In the genomic region with DNA sequence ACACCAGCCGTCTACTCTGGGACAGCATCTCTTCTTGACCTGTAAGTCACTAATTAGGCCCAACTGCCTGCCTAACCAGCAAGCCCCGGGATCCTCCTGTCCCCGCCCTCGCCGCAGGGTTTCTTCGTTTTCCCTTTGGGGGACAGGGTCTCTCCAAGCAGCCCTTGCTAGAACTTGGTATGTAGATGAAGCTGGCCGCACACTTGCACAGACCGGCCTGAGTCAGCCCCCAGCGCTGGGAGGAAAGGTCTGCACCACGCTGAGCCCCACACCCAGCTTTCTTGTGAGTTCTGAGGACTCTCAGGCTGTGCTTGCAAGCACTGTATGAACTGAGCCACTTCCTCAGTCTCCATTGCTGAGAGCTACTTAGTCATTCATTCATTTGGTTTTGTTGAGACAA, we compare ENCODE assay signal across 23 mouse cellular contexts. TPM values are rescaled to one million over a fixed set of nuclear protein-coding genes. Genes with fewer than 3 reads are reported as not detected.
DNase-seq lines count a peak whose midpoint lies in the region; ATAC-seq and TF ChIP-seq lines count a peak whose summit lies in the region.
"Had no signal": no experiment of that assay in that cellular context is flagged by ENCODE, and none has a peak within 500 bp of the region (broad histone marks: within the 10 kb centered on the region; RNA-seq: fewer than 3 reads in every experiment).

No protein-coding gene starts in this region.

- DNase-seq in R1 (ENCODE audit: low read depth, low spot score), result peak; percentile 62
- DNase-seq in hindbrain, embryonic 10.5 days (ENCODE audit: low spot score), result no peak
- DNase-seq: adrenal gland, adult 8-10 months; adrenal gland, postnatal 36 days; cerebellum, adult 2 months; cerebellum, postnatal 10 days; gastrocnemius, postnatal 36 days; heart, adult 11 months; heart, postnatal 36 days had no signal

- no peaks in the 10 kb centered on the region for H3K9me3 ChIP-seq in intestine, postnatal 0 days (ENCODE audit: control insufficient read depth)
- H3K9me3 ChIP-seq in intestine, embryonic 15.5 days, result no peaks in the 10 kb centered on the region
- no peaks in the 10 kb centered on the region for H3K9me3 ChIP-seq in midbrain, embryonic 13.5 days
- no peaks in the 10 kb centered on the region for H3K9me3 ChIP-seq in midbrain, embryonic 15.5 days
- H3K9me3 ChIP-seq in hindbrain, embryonic 10.5 days, result no peaks in the 10 kb centered on the region
- H3K9me3 ChIP-seq: embryonic facial prominence, embryonic 10.5 days; heart, embryonic 13.5 days; hindbrain, embryonic 12.5 days had no signal

- H3K4me3 ChIP-seq in intestine, postnatal 0 days (ENCODE audit: low read depth, low read length), result no peak overlapping the region
- H3K4me3 ChIP-seq in intestine, embryonic 15.5 days (replicated peaks), result no peak overlapping the region
- no peak overlapping the region for H3K4me3 ChIP-seq in midbrain, embryonic 13.5 days (replicated peaks)
- H3K4me3 ChIP-seq in midbrain, embryonic 15.5 days, result no peak overlapping the region
- no peak overlapping the region for H3K4me3 ChIP-seq in hindbrain, embryonic 10.5 days
- H3K4me3 ChIP-seq: heart, embryonic 13.5 days had no signal

- no peak overlapping the region for H3K9ac ChIP-seq in intestine, postnatal 0 days (ENCODE audit: low read depth, low read length)
- no peak overlapping the region for H3K9ac ChIP-seq in intestine, embryonic 15.5 days
- no peak overlapping the region for H3K9ac ChIP-seq in midbrain, embryonic 13.5 days (replicated peaks)
- H3K9ac ChIP-seq in midbrain, embryonic 15.5 days, result no peak overlapping the region
- H3K9ac ChIP-seq: hindbrain, embryonic 12.5 days had no signal

- H3K4me1 ChIP-seq in intestine, postnatal 0 days (replicated peaks; ENCODE audit: control insufficient read depth, insufficient read depth, low read length), result peaks cover 9% of the 10 kb centered on the region
- peaks cover 33% of the 10 kb centered on the region for H3K4me1 ChIP-seq in intestine, embryonic 15.5 days (replicated peaks)
- H3K4me1 ChIP-seq in midbrain, embryonic 13.5 days (replicated peaks), result peaks cover 17% of the 10 kb centered on the region
- peaks cover 18% of the 10 kb centered on the region for H3K4me1 ChIP-seq in midbrain, embryonic 15.5 days
- peaks cover 21% of the 10 kb centered on the region for H3K4me1 ChIP-seq in hindbrain, embryonic 10.5 days (replicated peaks)

- no peak overlapping the region for H3K27ac ChIP-seq in intestine, postnatal 0 days (ENCODE audit: low read depth, low read length)
- H3K27ac ChIP-seq in intestine, embryonic 15.5 days, result no peak overlapping the region
- no peak overlapping the region for H3K27ac ChIP-seq in midbrain, embryonic 13.5 days
- H3K27ac ChIP-seq in midbrain, embryonic 15.5 days, result no peak overlapping the region
- no peak overlapping the region for H3K27ac ChIP-seq in hindbrain, embryonic 10.5 days
- H3K27ac ChIP-seq: embryonic facial prominence, embryonic 10.5 days; heart, embryonic 13.5 days; hindbrain, embryonic 12.5 days had no signal

- no peak for TF ChIP-seq CTCF in intestine, postnatal 0 days (IDR thresholded peaks at IDR 0.05; ENCODE audit: low read depth)

- WGBS in intestine, postnatal 0 days, result 85% methylated on average over 10 of the region's 10 CpGs
- 93% methylated on average over 10 of the region's 10 CpGs for WGBS in intestine, embryonic 15.5 days
- 93% methylated on average over 10 of the region's 10 CpGs for WGBS in midbrain, embryonic 13.5 days
- 87% methylated on average over 10 of the region's 10 CpGs for WGBS in midbrain, embryonic 15.5 days
- 95% methylated on average over 10 of the region's 10 CpGs for whole genome bisulfite sequencing in hindbrain, embryonic 10.5 days

- peaks cover 19% of the 10 kb centered on the region; the same call in 1 of the 2 replicates for H3K36me3 ChIP-seq in intestine, postnatal 0 days (ENCODE audit: control insufficient read depth, insufficient read depth)
- peaks cover 13% of the 10 kb centered on the region; the same call in 1 of the 2 replicates for H3K36me3 ChIP-seq in intestine, embryonic 15.5 days
- peaks cover 43% of the 10 kb centered on the region for H3K36me3 ChIP-seq in midbrain, embryonic 13.5 days
- H3K36me3 ChIP-seq in midbrain, embryonic 15.5 days (replicated peaks), result peaks cover 3% of the 10 kb centered on the region; the same call in 1 of the 2 replicates
- H3K36me3 ChIP-seq in hindbrain, embryonic 10.5 days, result peaks cover 44% of the 10 kb centered on the region

- H3K27me3 ChIP-seq in intestine, postnatal 0 days (replicated peaks; ENCODE audit: control insufficient read depth, insufficient read depth, low read length), result no peaks in the 10 kb centered on the region
- no peaks in the 10 kb centered on the region for H3K27me3 ChIP-seq in intestine, embryonic 15.5 days (replicated peaks)
- no peaks in the 10 kb centered on the region for H3K27me3 ChIP-seq in midbrain, embryonic 13.5 days
- H3K27me3 ChIP-seq in midbrain, embryonic 15.5 days (replicated peaks), result no peaks in the 10 kb centered on the region
- H3K27me3 ChIP-seq in hindbrain, embryonic 10.5 days (ENCODE audit: insufficient read depth, poor library complexity, severe bottlenecking), result no peaks in the 10 kb centered on the region
- H3K27me3 ChIP-seq: hindbrain, embryonic 12.5 days had no signal

- no peak for ATAC-seq in intestine, postnatal 0 days
- ATAC-seq in intestine, embryonic 15.5 days, result no peak
- no peak for ATAC-seq in midbrain, embryonic 13.5 days
- no peak for ATAC-seq in midbrain, embryonic 15.5 days (replicated peaks)
- no peak for ATAC-seq in megakaryocyte, adult 5-6 weeks (ENCODE audit: poor library complexity, severe bottlenecking)
- ATAC-seq: hindbrain, embryonic 16.5 days; inflammation-experienced regulatory T-cells, adult 6 months had no signal

- peak overlapping the region; percentile 62; the same call in 1 of the 2 replicates for H3K4me2 ChIP-seq in intestine, postnatal 0 days (replicated peaks; ENCODE audit: low read depth)
- H3K4me2 ChIP-seq in intestine, embryonic 15.5 days (replicated peaks), result no peak overlapping the region
- peak overlapping the region; percentile 6; the same call in 1 of the 2 replicates for H3K4me2 ChIP-seq in midbrain, embryonic 13.5 days (replicated peaks)
- H3K4me2 ChIP-seq in midbrain, embryonic 15.5 days, result no peak overlapping the region

RNA-seq across cellular contexts. Expression of a gene that starts 1.7 kb away (rescaled TPM):
- polyA plus RNA-seq in intestine, postnatal 0 days (2015; fragmentation: Nextera tagmentation; extraction: Ambion mirVana), result not detected in 2 replicates
- polyA plus RNA-seq in intestine, embryonic 15.5 days (2015; fragmentation: Nextera tagmentation; extraction: Ambion mirVana), result 0.29 TPM in 1 of 2 replicates, not detected in the other
- not detected in 2 replicates for polyA plus RNA-seq in midbrain, embryonic 13.5 days (2015; fragmentation: Nextera tagmentation; extraction: Ambion mirVana)
- polyA plus RNA-seq in midbrain, embryonic 15.5 days (2015; fragmentation: Nextera tagmentation; extraction: Ambion mirVana), result not detected in 2 replicates
- not detected in 2 replicates for total RNA-seq in megakaryocyte, adult 5-6 weeks (2015)
- total RNA-seq in megakaryocyte, adult 5-6 weeks (2017), result 0.18 TPM in 1 of 2 replicates, not detected in the other
- not detected in 2 replicates for polyA plus RNA-seq in hindbrain, embryonic 10.5 days (2016; fragmentation: Nextera tagmentation; extraction: Ambion mirVana)
- total RNA-seq: adrenal gland, adult 8-10 months; adrenal gland, postnatal 36 days; gastrocnemius, adult 8-10 months; gastrocnemius, postnatal 36 days; heart, postnatal 36 days; MEL had no signal
- polyA plus RNA-seq: cerebellum, adult 2 months; embryonic facial prominence, embryonic 10.5 days; embryonic facial prominence, embryonic 14.5 days; heart, embryonic 13.5 days; heart, postnatal 0 days; hindbrain, embryonic 12.5 days; hindbrain, embryonic 16.5 days; inflammation-experienced regulatory T-cells, adult 6 months had no signal

RNA-seq across cellular contexts. Expression of a gene that starts 2.2 kb away (rescaled TPM):
- 33.9 and 34.4 TPM in 2 replicates for polyA plus RNA-seq in intestine, postnatal 0 days (2015; fragmentation: Nextera tagmentation; extraction: Ambion mirVana)
- 80.0 and 80.2 TPM in 2 replicates for polyA plus RNA-seq in intestine, embryonic 15.5 days (2015; fragmentation: Nextera tagmentation; extraction: Ambion mirVana)
- 78.6 and 81.9 TPM in 2 replicates for polyA plus RNA-seq in midbrain, embryonic 13.5 days (2015; fragmentation: Nextera tagmentation; extraction: Ambion mirVana)
- 74.0 and 78.2 TPM in 2 replicates for polyA plus RNA-seq in midbrain, embryonic 15.5 days (2015; fragmentation: Nextera tagmentation; extraction: Ambion mirVana)
- 17.6 and 18.3 TPM in 2 replicates for total RNA-seq in megakaryocyte, adult 5-6 weeks (2015)
- total RNA-seq in megakaryocyte, adult 5-6 weeks (2017), result 15.2 and 15.6 TPM in 2 replicates
- 97.5 and 97.7 TPM in 2 replicates for polyA plus RNA-seq in hindbrain, embryonic 10.5 days (2016; fragmentation: Nextera tagmentation; extraction: Ambion mirVana)

RNA-seq across cellular contexts. Expression of a gene that starts 4.8 kb away (rescaled TPM):
- polyA plus RNA-seq in intestine, postnatal 0 days (2015; fragmentation: Nextera tagmentation; extraction: Ambion mirVana), result 197 and 218 TPM in 2 replicates
- polyA plus RNA-seq in intestine, embryonic 15.5 days (2015; fragmentation: Nextera tagmentation; extraction: Ambion mirVana), result 57.7 and 68.4 TPM in 2 replicates
- polyA plus RNA-seq in midbrain, embryonic 13.5 days (2015; fragmentation: Nextera tagmentation; extraction: Ambion mirVana), result 0.19 and 0.35 TPM in 2 replicates
- 0.14 and 0.30 TPM in 2 replicates for polyA plus RNA-seq in midbrain, embryonic 15.5 days (2015; fragmentation: Nextera tagmentation; extraction: Ambion mirVana)
- not detected in 2 replicates for total RNA-seq in megakaryocyte, adult 5-6 weeks (2015)
- not detected in 2 replicates for total RNA-seq in megakaryocyte, adult 5-6 weeks (2017)
- 1.5 and 1.8 TPM in 2 replicates for polyA plus RNA-seq in hindbrain, embryonic 10.5 days (2016; fragmentation: Nextera tagmentation; extraction: Ambion mirVana)
- total RNA-seq: heart, postnatal 36 days had no signal

RNA-seq across cellular contexts. Expression of a gene that starts 33.2 kb away (rescaled TPM):
- polyA plus RNA-seq in intestine, postnatal 0 days (2015; fragmentation: Nextera tagmentation; extraction: Ambion mirVana), result 23.1 and 25.5 TPM in 2 replicates
- polyA plus RNA-seq in intestine, embryonic 15.5 days (2015; fragmentation: Nextera tagmentation; extraction: Ambion mirVana), result 17.6 and 20.7 TPM in 2 replicates
- polyA plus RNA-seq in midbrain, embryonic 13.5 days (2015; fragmentation: Nextera tagmentation; extraction: Ambion mirVana), result 15.4 TPM in 2 replicates
- polyA plus RNA-seq in midbrain, embryonic 15.5 days (2015; fragmentation: Nextera tagmentation; extraction: Ambion mirVana), result 18.2 and 18.8 TPM in 2 replicates
- total RNA-seq in megakaryocyte, adult 5-6 weeks (2015), result 9.7 and 10.1 TPM in 2 replicates
- 18.2 and 20.9 TPM in 2 replicates for total RNA-seq in megakaryocyte, adult 5-6 weeks (2017)
- polyA plus RNA-seq in hindbrain, embryonic 10.5 days (2016; fragmentation: Nextera tagmentation; extraction: Ambion mirVana), result 9.9 and 10.1 TPM in 2 replicates

RNA-seq across cellular contexts. Expression of a gene that starts 49.1 kb away (rescaled TPM):
- polyA plus RNA-seq in intestine, postnatal 0 days (2015; fragmentation: Nextera tagmentation; extraction: Ambion mirVana), result 9.9 and 12.7 TPM in 2 replicates
- 22.2 and 25.4 TPM in 2 replicates for polyA plus RNA-seq in intestine, embryonic 15.5 days (2015; fragmentation: Nextera tagmentation; extraction: Ambion mirVana)
- polyA plus RNA-seq in midbrain, embryonic 13.5 days (2015; fragmentation: Nextera tagmentation; extraction: Ambion mirVana), result 24.0 and 28.9 TPM in 2 replicates
- polyA plus RNA-seq in midbrain, embryonic 15.5 days (2015; fragmentation: Nextera tagmentation; extraction: Ambion mirVana), result 32.8 and 34.3 TPM in 2 replicates
- 25.5 and 41.7 TPM in 2 replicates for total RNA-seq in megakaryocyte, adult 5-6 weeks (2015)
- total RNA-seq in megakaryocyte, adult 5-6 weeks (2017), result 15.9 and 31.2 TPM in 2 replicates
- 34.8 and 39.0 TPM in 2 replicates for polyA plus RNA-seq in hindbrain, embryonic 10.5 days (2016; fragmentation: Nextera tagmentation; extraction: Ambion mirVana)

Comparison
In these comparisons a context has a peak if more than half of its experiments do, and no peak if none do; other contexts are left out.
1. H3K4me2 ChIP-seq: peak in intestine, postnatal 0 days (single experiment) and midbrain, embryonic 13.5 days (single experiment); none in intestine, embryonic 15.5 days (single experiment) and midbrain, embryonic 15.5 days (single experiment).
2. RNA of a gene that starts 4.8 kb away (polyA plus RNA-seq): 197 to 218 TPM in intestine, postnatal 0 days and 57.7 to 68.4 TPM in intestine, embryonic 15.5 days; 1.5 to 1.8 TPM in hindbrain, embryonic 10.5 days, 0.14 to 0.30 TPM in midbrain, embryonic 15.5 days and 0.19 to 0.35 TPM in midbrain, embryonic 13.5 days; every median in the first group is over 10 times any median in the second.